Mouse (Mus musculus) heart, adult 11 months (tissue): ENCODE data around the gene Ccdc24.

Experiments
- DNase-seq: peaks from one replicate; pipeline ENCODE4 v3.0.0; 2022

Ccdc24 gene

DNA sequence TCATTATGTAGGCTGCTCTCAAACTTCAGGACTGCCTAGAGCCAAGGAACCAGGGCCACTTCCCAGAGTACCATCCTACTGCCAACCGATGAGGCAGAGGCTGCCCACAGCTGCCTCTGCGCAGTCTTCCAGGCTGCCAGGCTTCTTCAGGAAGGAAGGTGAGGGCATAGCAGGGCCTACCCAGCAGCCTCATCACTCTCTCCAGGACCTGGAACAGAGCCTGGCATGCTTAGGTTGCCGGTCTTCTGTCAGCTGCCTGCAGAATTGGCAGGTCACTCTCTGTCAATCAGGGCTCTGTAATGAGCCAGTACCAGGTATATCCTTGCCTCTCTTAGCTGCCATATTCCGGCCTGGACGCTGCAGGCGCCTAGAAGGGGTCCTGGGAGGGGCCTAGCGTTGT lies 22.2 kb downstream of the Ccdc24 start:
- DNase-seq = no peak

DNA sequence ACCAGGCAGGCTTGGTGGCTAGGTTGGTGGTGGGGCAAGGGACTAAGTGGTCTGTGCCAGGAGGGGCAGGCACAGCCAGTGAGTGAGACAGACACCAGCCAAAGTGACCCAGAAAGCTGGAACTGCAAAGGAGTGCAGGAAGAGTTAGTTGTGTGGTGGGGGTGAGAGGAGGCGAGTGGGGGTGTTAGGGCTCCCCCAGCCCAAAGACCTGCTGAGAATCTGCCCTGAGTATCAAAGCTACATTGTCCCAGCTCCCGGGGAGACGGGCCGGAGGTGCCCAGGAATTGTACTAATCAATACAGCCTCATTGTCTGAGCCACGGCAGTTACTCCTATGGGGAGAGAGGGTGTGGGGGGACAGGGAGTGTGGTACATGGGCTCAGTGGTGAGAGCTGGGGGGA lies 22.9 kb downstream of the Ccdc24 start:
- DNase-seq = no peak

- DNase-seq = no peak
Measured at GRCm38 (mm10) chr4:117849063-117849462, 23.3 kb downstream of the Ccdc24 start.

DNA sequence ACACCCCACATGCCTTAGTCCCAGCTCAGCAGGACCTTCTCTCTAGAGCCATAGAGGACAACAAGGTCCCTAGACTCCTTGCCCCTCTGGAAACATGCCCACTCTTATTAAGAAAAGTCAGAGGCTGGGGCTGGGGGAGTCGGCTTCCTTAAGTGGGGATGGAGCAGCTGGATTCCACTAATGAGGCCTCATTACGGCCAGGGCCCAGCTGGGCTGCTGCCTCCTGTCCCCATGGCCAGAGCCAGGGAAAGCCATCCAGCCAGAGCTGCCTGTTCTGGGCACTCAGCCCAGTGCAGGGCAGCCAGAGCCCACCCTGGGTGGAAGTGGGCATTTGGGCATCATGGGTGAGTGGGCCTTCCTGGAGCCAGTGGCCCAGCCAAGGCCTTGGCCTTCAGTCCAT lies 25.3 kb downstream of the Ccdc24 start:
- DNase-seq = no peak

DNA sequence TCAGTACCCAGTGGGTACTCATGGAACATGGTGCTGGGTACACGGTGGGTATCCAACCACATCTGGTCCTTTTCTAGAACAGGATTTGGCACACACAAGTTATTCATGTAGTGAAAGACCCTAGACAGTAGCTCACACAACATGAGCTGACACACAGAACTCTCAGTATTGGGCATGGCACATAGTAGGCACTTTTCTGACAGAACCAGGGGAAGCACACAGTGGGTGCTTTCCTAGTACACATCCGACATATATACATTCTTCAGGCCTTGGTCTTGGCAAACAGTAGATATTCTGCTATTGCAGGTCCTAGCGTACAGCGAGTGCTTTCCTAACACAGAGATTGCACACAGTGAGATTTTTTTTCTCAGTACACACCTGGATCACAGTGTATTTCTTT lies 26.1 kb downstream of the Ccdc24 start:
- no peak for DNase-seq

- no peak for DNase-seq
Measured at GRCm38 (mm10) chr4:117845316-117845715, 27.0 kb downstream of the Ccdc24 start.

DNA sequence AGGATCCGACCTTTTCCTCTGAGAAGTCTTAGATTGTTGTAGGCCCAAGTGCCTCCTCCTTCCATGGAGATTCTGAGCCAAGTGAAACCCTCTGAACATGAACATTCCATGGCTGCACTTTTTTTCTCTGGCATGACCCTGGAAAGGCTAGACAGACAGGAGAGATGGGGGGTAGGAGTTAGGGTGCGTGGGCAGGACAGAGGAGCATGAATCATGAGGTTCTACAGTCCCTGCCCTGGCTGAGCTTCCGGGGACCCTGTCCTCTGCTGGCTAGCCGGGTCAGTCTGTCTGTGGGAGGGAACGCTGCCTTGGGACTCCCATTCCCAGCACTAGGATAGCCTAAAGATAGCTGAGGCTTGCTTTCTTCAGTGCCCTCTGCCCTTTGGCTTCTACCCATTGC lies 27.9 kb downstream of the Ccdc24 start:
- DNase-seq = no peak

- DNase-seq = no peak
Measured at GRCm38 (mm10) chr4:117843101-117843500, 29.3 kb downstream of the Ccdc24 start.

DNA sequence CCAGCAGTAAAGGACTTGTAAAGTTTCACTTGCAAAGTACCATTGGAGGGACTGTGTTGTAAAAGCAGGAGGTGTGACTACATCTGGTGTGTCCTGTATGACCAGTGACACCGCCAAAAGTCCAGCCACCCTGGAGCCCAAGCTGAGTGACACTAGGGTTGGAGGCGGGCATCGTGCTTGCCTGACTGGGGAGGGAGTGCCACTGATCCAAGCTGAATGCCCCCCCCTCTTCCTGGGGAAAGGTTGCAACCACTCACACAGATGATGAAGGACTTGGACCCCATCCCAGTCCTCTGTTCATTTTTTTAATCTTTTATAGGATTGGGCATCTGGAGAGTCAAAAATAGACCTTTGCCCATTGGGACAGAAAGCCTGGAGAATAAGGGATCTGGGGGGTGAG lies 30.8 kb downstream of the Ccdc24 start:
- no peak for DNase-seq

- DNase-seq = no peak
Measured at GRCm38 (mm10) chr4:117840821-117841220, 31.5 kb downstream of the Ccdc24 start.

GRCm38 (mm10) chr4:117839366-117839765 lies 33.0 kb downstream of the Ccdc24 start:
- no peak for DNase-seq

DNA sequence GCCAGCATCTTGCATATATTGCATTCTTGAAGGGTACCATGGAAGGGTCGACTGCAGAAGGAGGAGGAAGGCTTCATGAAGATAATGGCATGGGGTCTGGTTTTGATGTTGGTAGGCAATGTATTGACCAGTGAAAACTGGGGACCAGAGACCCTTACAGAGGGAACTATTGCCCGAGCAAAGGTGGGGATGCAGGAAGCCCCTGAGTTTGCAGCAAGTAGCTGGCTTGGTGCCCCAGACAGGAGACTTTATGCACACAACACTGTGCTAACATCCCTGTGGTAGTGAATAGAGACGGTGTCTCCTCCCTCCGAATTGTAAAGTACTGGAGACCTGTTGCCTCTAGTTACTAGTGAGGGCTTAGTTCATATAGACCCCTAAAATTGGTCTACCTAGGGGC lies 35.1 kb downstream of the Ccdc24 start:
- DNase-seq = peak; percentile 88

- DNase-seq = peak; percentile 99
Measured at GRCm38 (mm10) chr4:117836204-117836767, 36.1 kb downstream of the Ccdc24 start.

GRCm38 (mm10) chr4:117835531-117836111 lies 36.7 kb downstream of the Ccdc24 start:
- DNase-seq = no peak

GRCm38 (mm10) chr4:117834845-117835530 lies 37.4 kb downstream of the Ccdc24 start:
- peak; percentile 98 for DNase-seq

DNA sequence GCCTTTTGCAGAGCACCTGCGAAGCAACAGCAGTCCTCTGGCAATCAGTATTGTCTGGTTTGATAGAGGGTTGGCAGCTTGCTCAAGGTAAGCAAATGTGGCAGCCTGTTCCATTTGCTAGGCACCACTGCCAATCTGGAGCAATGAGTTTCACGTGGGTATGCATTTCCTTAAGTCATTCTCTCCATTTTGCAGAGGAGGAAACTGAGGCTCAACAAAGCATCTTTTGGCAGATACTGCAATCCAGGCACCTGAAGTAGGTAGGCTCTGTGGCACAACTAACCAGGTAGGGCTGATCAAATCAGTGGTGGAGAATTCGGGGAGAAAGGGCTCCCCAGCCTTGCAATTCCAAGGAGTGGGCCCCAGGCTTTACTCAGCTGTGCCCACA lies 37.9 kb downstream of the Ccdc24 start, which contains the start of gene Slc6a9:
Slc6a9 (plus strand) TSS at position 50 of the 388 bp plus-strand sequence.
- DNase-seq = no peak

DNA sequence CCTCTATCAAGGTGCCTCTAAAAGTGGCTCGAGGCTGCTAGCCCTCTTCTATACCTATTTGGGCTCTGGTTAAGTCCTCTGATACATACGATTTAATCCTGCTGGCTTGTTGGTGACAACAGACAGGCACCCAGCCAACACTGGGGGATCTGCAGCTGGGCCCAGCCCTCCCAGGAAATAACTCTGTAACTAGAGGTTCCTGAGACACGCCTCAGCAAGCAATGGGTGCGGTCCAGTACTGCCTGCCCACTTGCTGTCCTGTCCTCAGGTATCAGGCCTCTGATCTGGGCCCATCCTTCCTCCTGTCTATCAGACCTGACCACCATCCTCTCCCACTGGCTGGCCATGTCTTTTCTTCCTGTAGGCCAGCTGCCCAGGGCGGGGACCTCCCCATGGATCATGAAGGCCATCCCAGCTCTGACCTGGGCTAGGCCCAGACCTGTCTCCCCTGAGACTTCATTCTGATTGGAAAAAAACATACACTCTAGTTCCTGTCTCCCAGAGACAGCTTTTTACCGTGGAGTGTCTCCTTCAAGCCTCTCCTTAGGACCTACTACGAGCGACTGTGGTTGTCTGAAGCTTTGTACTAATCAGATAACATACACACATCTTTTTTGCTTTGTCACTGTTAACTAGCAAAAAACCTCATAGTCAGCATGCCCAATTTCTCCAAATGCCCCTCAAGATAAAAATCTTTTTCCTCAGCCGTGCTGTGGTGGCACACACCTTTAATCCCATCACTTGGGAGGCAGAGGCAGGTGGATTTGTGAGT lies 40.3 kb downstream of the Ccdc24 start:
- peak; percentile 96 for DNase-seq

DNA sequence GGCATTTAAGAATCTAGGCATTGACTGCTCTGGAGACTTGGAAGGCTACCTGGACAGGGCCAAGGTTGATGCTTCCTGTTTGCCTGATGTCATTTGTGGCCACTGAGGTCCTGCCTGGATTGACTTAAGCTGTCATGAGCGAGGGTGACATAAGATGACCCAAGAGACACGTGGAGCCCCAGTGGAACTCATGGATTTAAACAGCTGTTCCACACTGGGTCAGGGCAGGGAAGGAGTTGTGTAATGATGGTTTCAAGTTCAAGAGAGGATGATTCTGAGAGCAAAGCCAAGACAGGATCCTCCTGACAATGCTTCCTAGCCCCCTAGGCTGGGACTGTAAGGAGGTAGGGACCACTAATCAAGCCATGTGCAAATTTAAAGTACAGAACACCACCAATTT lies 40.9 kb downstream of the Ccdc24 start:
- DNase-seq = peak; percentile 93

- peak; percentile 92 for DNase-seq
Measured at GRCm38 (mm10) chr4:117830801-117831200, 41.6 kb downstream of the Ccdc24 start.

- DNase-seq = peak; percentile 99
Measured at GRCm38 (mm10) chr4:117830124-117830551, 42.2 kb downstream of the Ccdc24 start.

GRCm38 (mm10) chr4:117829260-117830123 lies 42.9 kb downstream of the Ccdc24 start:
- DNase-seq = no peak

- DNase-seq = no peak
Measured at GRCm38 (mm10) chr4:117828572-117829145, 43.7 kb downstream of the Ccdc24 start.
